Mouse (Mus musculus): ENCODE results near the gene Ankrd7.

GRCm38 (mm10) chr6:18889030-18889429, 22.9 kb downstream of the Ankrd7 start:
- no peak for TF ChIP-seq GATA1 (IDR thresholded peaks at IDR 0.05; ENCODE audit: borderline replicate concordance, low read length)
- TF ChIP-seq FLI1 (IDR thresholded peaks at IDR 0.05; ENCODE audit: low read length): no peak

Data from megakaryocyte, embryonic 14.5 days (primary cell).